Mouse (Mus musculus) hindbrain, embryonic 13.5 days (tissue): Measurements from ENCODE around the gene Serpinh1. TPM values are rescaled to one million over a fixed set of nuclear protein-coding genes. Genes with fewer than 3 reads are reported as not detected.
A peak's percentile ranks its signal among the peaks of the same experiment; 100 is the strongest.

Experiments
- ATAC-seq: fragments of 200-750 bp; cut with Nextera tagmentation; 2 replicates; pipeline ENCODE4 v1.8.0; 2017; ENCODE audit warnings: moderate TSS enrichment; ENCODE audit not compliant: low FRiP score
- H3K27ac ChIP-seq: fragments of 300-500 bp; sonication (generic); 2 replicates; pipeline ENCODE4 v1.5.1; 2015; ENCODE audit warnings: inconsistent platforms, mild to moderate bottlenecking, moderate library complexity
- H3K27me3 ChIP-seq: fragments of 300-500 bp; sonication (generic); 2 replicates; pipeline ENCODE4 v1.6.1; 2015; ENCODE audit warnings: mild to moderate bottlenecking, inconsistent platforms
- H3K36me3 ChIP-seq: fragments of 300-500 bp; sonication (generic); 2 replicates; pipeline ENCODE4 v1.6.1; 2015; ENCODE audit warnings: mild to moderate bottlenecking, inconsistent platforms
- H3K4me1 ChIP-seq: fragments of 300-500 bp; sonication (generic); replicated peaks from 2 replicates; pipeline ENCODE4 v1.6.1; 2015; ENCODE audit warnings: inconsistent platforms
- H3K4me2 ChIP-seq: fragments of 300-500 bp; sonication (generic); 2 replicates; pipeline ENCODE4 v1.6.1; 2015; ENCODE audit warnings: inconsistent platforms, mild to moderate bottlenecking, moderate library complexity
- H3K4me3 ChIP-seq: fragments of 300-500 bp; sonication (generic); 2 replicates; pipeline ENCODE4 v1.5.1; 2015; ENCODE audit warnings: mild to moderate bottlenecking, inconsistent platforms
- H3K9ac ChIP-seq: fragments of 300-500 bp; sonication (generic); 2 replicates; pipeline ENCODE4 v1.6.1; 2015; ENCODE audit warnings: mild to moderate bottlenecking, inconsistent platforms
- H3K9me3 ChIP-seq: fragments of 300-500 bp; sonication (generic); 2 replicates; pipeline ENCODE4 v1.6.1; 2016; ENCODE audit warnings: inconsistent platforms
- WGBS: fragments of 180-500 bp; shearing (Covaris S2); methylation state at CpG from one replicate; pipeline ENCODE4 v1.1.7; 2015; 5-methylcytosine and 5-hydroxymethylcytosine counted together
- polyA plus RNA-seq: library from polyadenylated mRNA; unstranded; fragments of >200 nt; fragmentation: Nextera tagmentation; extraction: Ambion mirVana; gene quantifications from 2 replicates; pipeline ENCODE4 v1.2.1, GENCODE M21; 2015

Serpinh1 gene
- polyA plus RNA-seq, result 394 and 407 TPM in 2 replicates

- peak within 1 kb of the TSS; percentile 90 for H3K27ac ChIP-seq
- H3K4me3 ChIP-seq, result peak within 1 kb of the TSS; percentile 49
- WGBS, result under 1% methylated on average over 34 of the region's 35 CpGs
- peaks cover 70% of the 10 kb centered on the region for H3K4me1 ChIP-seq
- ATAC-seq, result peak; percentile 49
- H3K4me2 ChIP-seq, result peak within 1 kb of the TSS; percentile 65
- no peaks in the 10 kb centered on the region for H3K9me3 ChIP-seq
- peak within 1 kb of the TSS; percentile 79 for H3K9ac ChIP-seq
- H3K36me3 ChIP-seq, result peaks cover 11% of the 10 kb centered on the region
- no peaks in the 10 kb centered on the region for H3K27me3 ChIP-seq
These were observed at the start of gene Serpinh1 for GRCm38 (mm10) chr7:99352526-99353400. TSS of gene Serpinh1 (minus strand) at chr7:99353239.

GRCm38 (mm10) chr7:99402477-99402876, 49.4 kb upstream of the Serpinh1 start:
- 77% methylated on average over 6 of the region's 6 CpGs for WGBS
- Histone ChIP-seq H3K9ac (no peak overlapping the region), H3K4me1 (peaks cover 21% of the 10 kb centered on the region), H3K9me3 (no peaks in the 10 kb centered on the region), H3K4me3 (no peak overlapping the region), H3K27ac (no peak overlapping the region), H3K4me2 (no peak overlapping the region), H3K27me3 (no peaks in the 10 kb centered on the region), H3K36me3 (peaks cover 33% of the 10 kb centered on the region)
- ATAC-seq, result no peak

GRCm38 (mm10) chr7:99401373-99401772, 48.3 kb upstream of the Serpinh1 start:
- H3K4me2 ChIP-seq, result no peak overlapping the region
- 86% methylated on average over 8 of the region's 8 CpGs for WGBS
- no peaks in the 10 kb centered on the region for H3K27me3 ChIP-seq
- no peak overlapping the region for H3K27ac ChIP-seq
- H3K4me3 ChIP-seq, result no peak overlapping the region
- no peak overlapping the region for H3K9ac ChIP-seq
- peaks cover 31% of the 10 kb centered on the region for H3K36me3 ChIP-seq
- no peaks in the 10 kb centered on the region for H3K9me3 ChIP-seq
- peaks cover 31% of the 10 kb centered on the region for H3K4me1 ChIP-seq
- ATAC-seq, result no peak

- 82% methylated on average over 11 of the region's 11 CpGs for WGBS
- Histone ChIP-seq H3K4me2 (no peak overlapping the region), H3K27me3 (no peaks in the 10 kb centered on the region), H3K9me3 (no peaks in the 10 kb centered on the region), H3K36me3 (peaks cover 61% of the 10 kb centered on the region), H3K9ac (no peak overlapping the region), H3K4me3 (no peak overlapping the region), H3K27ac (no peak overlapping the region), H3K4me1 (peaks cover 41% of the 10 kb centered on the region)
- ATAC-seq, result no peak
These were observed 44.1 kb upstream of the Serpinh1 start for GRCm38 (mm10) chr7:99396994-99397659.

GRCm38 (mm10) chr7:99395908-99396616, 43.0 kb upstream of the Serpinh1 start:
- Histone ChIP-seq H3K4me1 (peaks cover 41% of the 10 kb centered on the region), H3K4me2 (no peak overlapping the region), H3K9ac (peak overlapping the region; percentile 1; the same call in 1 of the 2 replicates), H3K9me3 (no peaks in the 10 kb centered on the region), H3K36me3 (peaks cover 72% of the 10 kb centered on the region), H3K27ac (peak overlapping the region; percentile 44; the same call in 1 of the 2 replicates), H3K27me3 (no peaks in the 10 kb centered on the region), H3K4me3 (no peak overlapping the region)
- WGBS, result 57% methylated on average over 11 of the region's 11 CpGs
- ATAC-seq, result no peak; the same call in 1 of the 2 replicates

- Histone ChIP-seq H3K27ac (peak overlapping the region; percentile 44; the same call in 1 of the 2 replicates), H3K9ac (peak overlapping the region; percentile 24; the same call in 1 of the 2 replicates), H3K4me3 (no peak overlapping the region), H3K36me3 (peaks cover 79% of the 10 kb centered on the region), H3K4me2 (no peak overlapping the region), H3K27me3 (no peaks in the 10 kb centered on the region), H3K9me3 (no peaks in the 10 kb centered on the region), H3K4me1 (peaks cover 47% of the 10 kb centered on the region)
- 68% methylated on average over 4 of the region's 4 CpGs for WGBS
- ATAC-seq, result 0 out of 2 replicates have a peak, but pooled peaks have one; percentile 9
These were observed 42.3 kb upstream of the Serpinh1 start for GRCm38 (mm10) chr7:99395385-99395784.

GRCm38 (mm10) chr7:99393711-99394325, 40.8 kb upstream of the Serpinh1 start:
- Histone ChIP-seq H3K9ac (no peak overlapping the region), H3K9me3 (no peaks in the 10 kb centered on the region), H3K36me3 (peaks cover 76% of the 10 kb centered on the region), H3K4me1 (peaks cover 62% of the 10 kb centered on the region), H3K27me3 (no peaks in the 10 kb centered on the region), H3K4me3 (no peak overlapping the region), H3K4me2 (no peak overlapping the region), H3K27ac (no peak overlapping the region)
- 88% methylated on average over 13 of the region's 13 CpGs for WGBS
- no peak for ATAC-seq

GRCm38 (mm10) chr7:99392696-99393095, 39.7 kb upstream of the Serpinh1 start:
- 74% methylated on average over 2 of the region's 2 CpGs for WGBS
- ATAC-seq, result no peak
- H3K27ac ChIP-seq, result no peak overlapping the region
- no peak overlapping the region for H3K4me3 ChIP-seq
- H3K9ac ChIP-seq, result no peak overlapping the region; the same call in 1 of the 2 replicates
- H3K4me2 ChIP-seq, result no peak overlapping the region
- H3K4me1 ChIP-seq, result peaks cover 71% of the 10 kb centered on the region
- H3K36me3 ChIP-seq, result peaks cover 81% of the 10 kb centered on the region
- no peaks in the 10 kb centered on the region for H3K27me3 ChIP-seq
- no peaks in the 10 kb centered on the region for H3K9me3 ChIP-seq

GRCm38 (mm10) chr7:99390559-99390958, 37.5 kb upstream of the Serpinh1 start:
- Histone ChIP-seq H3K9me3 (no peaks in the 10 kb centered on the region), H3K27me3 (no peaks in the 10 kb centered on the region), H3K36me3 (peaks cover 83% of the 10 kb centered on the region), H3K4me2 (no peak overlapping the region), H3K27ac (no peak overlapping the region), H3K4me3 (no peak overlapping the region), H3K9ac (no peak overlapping the region), H3K4me1 (peaks cover 69% of the 10 kb centered on the region)
- no peak for ATAC-seq
- WGBS, result 17% methylated on average over 4 of the region's 4 CpGs

- H3K27me3 ChIP-seq, result no peaks in the 10 kb centered on the region
- H3K27ac ChIP-seq, result no peak overlapping the region
- H3K36me3 ChIP-seq, result peaks cover 53% of the 10 kb centered on the region
- peaks cover 84% of the 10 kb centered on the region for H3K4me1 ChIP-seq
- WGBS, result 90% methylated on average over 5 of the region's 5 CpGs
- H3K9ac ChIP-seq, result no peak overlapping the region
- no peak for ATAC-seq
- H3K9me3 ChIP-seq, result no peaks in the 10 kb centered on the region
- H3K4me3 ChIP-seq, result no peak overlapping the region
- H3K4me2 ChIP-seq, result no peak overlapping the region
These were observed 34.3 kb upstream of the Serpinh1 start for GRCm38 (mm10) chr7:99387356-99387755.

- Histone ChIP-seq H3K27me3 (no peaks in the 10 kb centered on the region), H3K27ac (no peak overlapping the region), H3K4me1 (peaks cover 87% of the 10 kb centered on the region), H3K9ac (no peak overlapping the region), H3K4me2 (no peak overlapping the region), H3K4me3 (no peak overlapping the region), H3K36me3 (peaks cover 48% of the 10 kb centered on the region), H3K9me3 (no peaks in the 10 kb centered on the region)
- WGBS, result 93% methylated on average over 4 of the region's 4 CpGs
- no peak for ATAC-seq
These were observed 33.8 kb upstream of the Serpinh1 start for GRCm38 (mm10) chr7:99386811-99387210.
